Mouse (Mus musculus) frontal cortex, postnatal 36 days (tissue): ENCODE results near the gene Zfp872.
A peak's percentile ranks its signal among the peaks of the same experiment; 100 is the strongest.
"Not testable (repeated sequence)": the region's sequence is repeated elsewhere in the genome, so short reads cannot be mapped to it uniquely, and the experiment has no call there.

Source experiments
- DNase-seq, 2 experiments: peaks; one replicate each; pipeline ENCODE4 v3.0.0; 2022; ENCODE audit warnings: low spot score in 2 of 2

The Zfp872 gene

GRCm38 (mm10) chr9:22188025-22188611 is at the start of gene Zfp872:
Gene Zfp872, plus strand, starts transcription at chr9:22188090.
- DNase-seq = peak; percentile 21 to 27

GRCm38 (mm10) chr9:22138480-22138879 is 49.4 kb upstream of the Zfp872 start:
- DNase-seq = no peak

GRCm38 (mm10) chr9:22139746-22140145 is 48.1 kb upstream of the Zfp872 start:
- DNase-seq = no peak

GRCm38 (mm10) chr9:22143108-22144037 is 44.5 kb upstream of the Zfp872 start:
- peak; percentile 91 to 93 for DNase-seq

- DNase-seq = no peak
Observed at GRCm38 (mm10) chr9:22144304-22144965, 43.5 kb upstream of the Zfp872 start.

- DNase-seq = no peak
Observed at GRCm38 (mm10) chr9:22149426-22150248, 38.3 kb upstream of the Zfp872 start.

- DNase-seq = not testable (repeated sequence)
Observed at GRCm38 (mm10) chr9:22150249-22150693, 37.6 kb upstream of the Zfp872 start.

GRCm38 (mm10) chr9:22150946-22151345 is 36.9 kb upstream of the Zfp872 start:
- DNase-seq = no peak

GRCm38 (mm10) chr9:22153810-22154209 is 34.1 kb upstream of the Zfp872 start:
- no peak for DNase-seq

- DNase-seq = peak; percentile 53 to 72
Observed at GRCm38 (mm10) chr9:22155614-22156013, 32.3 kb upstream of the Zfp872 start.

- peak; percentile 96 to 97 for DNase-seq
Observed at GRCm38 (mm10) chr9:22156497-22157245, 31.2 kb upstream of the Zfp872 start, which contains the start of gene Pigyl. Gene Pigyl, plus strand, starts transcription at chr9:22156846.

- peak in 1 of 2 experiments; percentile 18 for DNase-seq
Observed at GRCm38 (mm10) chr9:22157516-22158265, 30.2 kb upstream of the Zfp872 start.

- DNase-seq = no peak
Observed at GRCm38 (mm10) chr9:22161299-22161698, 26.6 kb upstream of the Zfp872 start.

- no peak for DNase-seq
Observed at GRCm38 (mm10) chr9:22162305-22162704, 25.6 kb upstream of the Zfp872 start.

GRCm38 (mm10) chr9:22162912-22163311 is 25.0 kb upstream of the Zfp872 start:
- DNase-seq = no peak

- DNase-seq = peak; percentile 62 to 64
Observed at GRCm38 (mm10) chr9:22164711-22165668, 22.9 kb upstream of the Zfp872 start.

- no peak for DNase-seq
Observed at GRCm38 (mm10) chr9:22165964-22166363, 21.9 kb upstream of the Zfp872 start.

- DNase-seq = no peak
Observed at GRCm38 (mm10) chr9:22166686-22167085, 21.2 kb upstream of the Zfp872 start.

- DNase-seq = no peak
Observed at GRCm38 (mm10) chr9:22167751-22168150, 20.1 kb upstream of the Zfp872 start.
